Mouse (Mus musculus) left cerebral cortex, adult 11 months (tissue): ENCODE measurements around the gene Pax7.

Source experiments
- DNase-seq: peaks from one replicate; pipeline ENCODE4 v3.0.0; 2022; ENCODE audit warnings: low spot score

Pax7 gene

DNA sequence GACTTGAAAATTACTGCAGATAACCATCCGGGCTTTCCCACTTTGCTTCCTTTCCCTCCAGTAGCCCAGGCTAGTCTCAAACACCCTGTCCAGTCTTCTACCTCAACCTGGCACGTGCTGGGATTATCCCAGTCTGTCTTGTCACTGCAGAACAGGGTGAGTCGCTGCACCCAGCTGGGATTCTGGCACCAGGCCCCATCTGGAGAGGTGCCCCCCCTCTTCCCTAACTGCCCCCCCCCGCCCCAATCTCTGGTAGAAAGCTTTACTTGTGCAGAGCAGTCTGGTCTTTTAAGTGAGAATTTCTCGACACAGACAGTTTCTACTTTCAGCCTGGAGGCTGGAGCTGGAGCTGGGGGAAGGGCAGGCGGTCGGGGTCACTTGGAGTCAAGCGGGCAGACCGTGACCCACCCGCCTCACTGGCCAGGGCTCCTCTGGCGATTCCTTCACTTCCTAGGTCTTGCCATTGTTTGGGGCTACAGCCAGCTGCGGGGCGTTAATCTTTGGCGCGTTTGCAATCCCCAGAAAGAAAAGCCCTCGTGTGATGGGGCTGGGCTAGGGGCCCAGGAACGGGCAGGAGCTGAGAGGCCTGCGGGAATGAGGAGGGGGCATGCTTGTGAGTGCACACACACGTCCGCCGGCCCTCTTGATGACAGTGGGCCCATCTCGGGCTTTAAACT, 22.4 kb downstream of the Pax7 start:
- DNase-seq, result no peak

GRCm38 (mm10) chr4:139809381-139809820, 23.9 kb downstream of the Pax7 start:
- DNase-seq, result no peak

GRCm38 (mm10) chr4:139807820-139808219, 25.5 kb downstream of the Pax7 start:
- DNase-seq, result no peak

DNA sequence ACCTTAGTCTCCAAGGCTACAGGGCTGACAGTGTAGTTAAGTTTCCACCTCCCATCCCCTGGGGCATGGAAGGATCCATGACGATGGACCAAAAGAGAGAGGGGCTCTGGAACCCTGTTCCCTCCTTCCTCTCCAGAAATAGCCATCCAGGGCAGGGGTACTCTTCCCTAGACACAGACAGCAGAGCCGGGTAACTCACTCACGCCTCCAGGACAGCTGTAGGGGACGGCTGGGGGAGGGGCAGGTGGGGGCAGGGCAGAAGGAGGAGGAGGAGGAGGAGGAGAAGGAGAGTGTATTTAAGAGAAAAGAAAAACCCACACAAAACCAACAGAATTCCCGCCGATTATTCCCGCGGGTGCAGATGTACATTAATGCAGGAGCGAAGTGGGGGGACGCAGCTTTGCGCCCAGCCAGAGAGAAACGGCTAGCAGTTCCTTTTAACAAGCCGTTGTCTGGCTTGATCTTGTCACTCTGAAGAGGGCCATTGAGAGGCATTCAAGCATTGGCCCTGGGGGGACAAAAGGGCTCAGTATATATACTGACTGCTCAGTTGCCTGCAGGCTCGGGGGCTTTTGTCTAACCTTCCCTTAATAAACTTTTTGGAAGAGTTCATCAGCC, 26.0 kb downstream of the Pax7 start:
- DNase-seq, result no peak

- DNase-seq, result no peak
Measured at GRCm38 (mm10) chr4:139804896-139805295, 28.4 kb downstream of the Pax7 start.

GRCm38 (mm10) chr4:139803981-139804380, 29.3 kb downstream of the Pax7 start:
- no peak for DNase-seq

DNA sequence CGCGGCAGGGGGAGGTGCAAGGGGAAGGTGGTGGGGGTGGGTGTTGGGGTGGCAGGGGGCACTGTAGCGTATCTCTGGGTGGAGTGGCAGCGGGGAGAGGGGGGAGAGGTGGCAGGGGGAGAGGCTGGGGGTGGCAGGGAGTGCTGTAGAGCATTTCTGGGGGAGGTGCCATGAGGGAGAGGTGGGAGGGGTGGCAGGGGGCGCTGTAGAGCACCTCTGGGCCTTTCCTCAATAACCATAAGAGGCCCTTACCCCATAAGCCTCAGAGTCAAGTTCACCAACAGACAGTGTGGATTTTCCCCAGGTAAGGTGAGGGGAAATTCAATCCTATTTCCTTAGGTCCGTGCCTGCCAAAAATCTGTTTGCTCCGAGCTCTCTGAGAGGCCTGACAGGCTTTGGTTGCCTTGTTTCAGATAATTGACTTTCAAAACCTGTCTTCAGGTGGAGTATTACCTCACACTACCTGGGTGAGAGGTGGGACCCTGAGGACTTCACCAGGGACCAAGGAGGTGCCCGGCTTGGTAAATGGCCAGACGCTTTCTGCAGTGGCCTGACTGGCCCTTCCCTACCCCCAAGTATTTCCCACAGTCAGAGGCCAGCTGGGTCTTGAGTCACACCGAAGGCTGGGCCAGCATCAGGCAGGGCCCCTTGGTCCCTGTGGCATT, 33.8 kb downstream of the Pax7 start:
- DNase-seq, result no peak

DNA sequence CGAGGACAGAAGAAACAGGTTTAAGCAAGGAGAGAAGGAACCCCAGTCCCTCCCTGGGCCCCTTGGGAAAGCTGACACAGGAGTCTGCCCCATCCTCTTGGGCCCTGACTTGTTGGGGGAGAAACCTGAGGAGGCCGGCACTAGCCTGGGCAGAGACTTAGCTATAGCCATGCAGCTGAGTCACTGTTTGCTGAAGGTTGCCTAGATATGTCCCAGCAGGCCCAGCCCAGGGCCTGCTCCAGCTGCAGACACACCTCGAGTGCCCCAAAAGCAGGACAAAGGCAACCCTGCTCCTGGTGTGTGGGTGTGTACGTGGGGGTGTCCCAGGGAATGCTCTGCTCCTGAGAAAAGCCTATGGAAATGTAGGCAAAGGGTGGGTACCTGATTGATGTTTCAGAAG, 36.0 kb downstream of the Pax7 start:
- DNase-seq, result no peak

DNA sequence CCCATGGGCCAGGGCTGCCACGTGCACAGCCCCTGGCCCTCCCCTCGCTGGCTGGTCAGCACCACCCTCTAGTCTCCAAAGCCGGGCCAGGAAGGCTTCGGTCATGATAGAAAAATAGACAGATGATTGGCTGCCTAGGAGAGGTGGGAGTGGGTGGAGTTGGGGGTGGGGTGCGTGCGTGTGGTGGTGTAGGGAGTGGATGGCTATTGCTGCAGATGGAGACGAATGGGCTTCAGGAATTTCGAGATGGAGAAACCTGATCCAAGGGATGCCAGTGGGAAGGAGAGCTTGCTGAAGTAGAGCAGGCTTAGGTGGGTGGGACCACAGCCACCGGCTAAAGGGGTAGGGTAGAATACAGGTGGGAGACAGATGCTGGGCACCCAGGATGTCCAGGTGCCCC, 37.2 kb downstream of the Pax7 start:
- DNase-seq, result no peak

DNA sequence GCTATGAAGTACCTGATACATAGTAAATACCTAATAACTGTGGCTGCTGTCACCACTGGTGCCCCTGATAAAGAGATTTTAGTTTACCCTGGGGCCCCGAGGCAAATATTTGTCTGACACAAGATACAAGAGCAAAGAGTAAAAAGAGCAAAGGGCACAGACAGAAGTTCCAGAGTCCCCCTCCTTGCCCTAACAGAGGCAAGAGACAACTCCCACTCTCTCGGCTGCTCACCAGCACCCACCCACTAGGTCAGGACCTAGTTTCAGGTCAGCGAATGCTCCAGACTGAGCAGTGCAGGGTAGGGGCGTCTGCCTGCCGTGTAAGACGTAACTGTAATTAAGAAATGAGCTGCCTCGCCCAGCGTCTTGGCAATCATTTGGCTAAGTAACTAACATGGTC, 42.2 kb downstream of the Pax7 start:
- DNase-seq, result no peak

DNA sequence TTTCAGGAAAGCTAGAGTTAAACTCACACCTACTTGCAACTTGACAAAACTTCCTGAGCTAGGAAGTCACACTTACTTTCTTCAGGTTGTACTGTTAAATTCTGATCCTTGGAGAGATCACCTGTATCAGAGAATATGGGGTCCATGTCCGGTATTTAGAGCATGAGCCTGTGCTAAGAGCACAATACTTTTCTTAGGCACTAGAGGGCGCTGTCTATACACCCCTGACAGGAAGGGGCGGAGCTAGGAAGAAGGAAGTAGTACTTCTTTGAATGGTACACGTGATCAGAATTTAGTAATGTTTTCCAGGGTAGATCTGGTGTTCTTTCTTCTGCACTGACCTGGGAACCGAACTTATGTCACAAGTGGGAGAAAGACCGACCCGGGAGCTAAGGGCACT, 43.6 kb downstream of the Pax7 start:
- no peak for DNase-seq

GRCm38 (mm10) chr4:139782926-139783467, 50.3 kb downstream of the Pax7 start:
- no peak for DNase-seq

DNA sequence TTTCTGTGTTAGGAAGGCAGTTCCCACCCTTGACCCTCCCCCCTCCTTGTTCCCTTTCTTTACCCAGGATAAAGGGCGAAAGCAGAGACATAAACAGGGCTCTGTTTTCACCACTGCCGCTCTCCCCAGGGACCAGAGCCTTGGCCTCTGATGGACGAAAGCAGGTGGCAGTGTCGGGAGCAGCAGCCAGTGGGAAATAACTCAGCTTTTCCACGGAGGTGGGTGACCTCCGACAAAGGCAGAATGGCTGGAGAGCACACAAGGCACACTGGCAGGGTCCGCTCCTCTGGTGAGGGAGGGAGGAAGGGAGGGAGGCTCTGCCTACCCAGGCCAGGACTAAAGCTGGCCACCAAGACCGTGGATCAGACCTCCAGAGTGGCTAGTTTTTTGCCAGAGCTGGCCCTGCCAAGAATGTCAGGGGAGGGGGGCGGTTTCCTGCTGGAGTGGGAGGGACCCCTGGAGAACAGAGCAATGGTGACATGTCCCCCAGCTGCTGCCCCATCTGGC, 62.1 kb downstream of the Pax7 start:
- DNase-seq, result no peak

- DNase-seq, result no peak
Measured at GRCm38 (mm10) chr4:139767823-139768222, 65.5 kb downstream of the Pax7 start.

- DNase-seq, result no peak
Measured at GRCm38 (mm10) chr4:139767115-139767718, 66.1 kb downstream of the Pax7 start.

DNA sequence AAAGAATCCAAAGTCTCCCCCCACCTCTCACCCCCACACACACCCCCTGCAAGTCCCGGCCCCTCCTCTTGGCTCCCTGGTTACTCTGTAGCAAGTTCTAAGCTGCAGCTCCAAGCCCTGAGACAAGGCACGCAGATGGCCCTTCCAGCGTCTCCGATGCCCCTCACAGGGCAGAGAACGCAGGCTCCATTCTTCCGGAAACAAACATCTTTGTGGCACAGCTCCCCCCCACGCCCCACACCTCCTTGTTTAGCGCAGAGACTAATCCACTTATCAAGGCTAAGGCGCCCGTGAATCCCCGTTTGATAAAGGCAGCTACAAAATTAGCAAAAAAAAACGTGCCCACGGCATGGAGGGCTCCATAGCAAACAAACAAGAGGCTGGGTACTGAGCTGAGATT, 71.4 kb downstream of the Pax7 start:
- DNase-seq, result no peak

DNA sequence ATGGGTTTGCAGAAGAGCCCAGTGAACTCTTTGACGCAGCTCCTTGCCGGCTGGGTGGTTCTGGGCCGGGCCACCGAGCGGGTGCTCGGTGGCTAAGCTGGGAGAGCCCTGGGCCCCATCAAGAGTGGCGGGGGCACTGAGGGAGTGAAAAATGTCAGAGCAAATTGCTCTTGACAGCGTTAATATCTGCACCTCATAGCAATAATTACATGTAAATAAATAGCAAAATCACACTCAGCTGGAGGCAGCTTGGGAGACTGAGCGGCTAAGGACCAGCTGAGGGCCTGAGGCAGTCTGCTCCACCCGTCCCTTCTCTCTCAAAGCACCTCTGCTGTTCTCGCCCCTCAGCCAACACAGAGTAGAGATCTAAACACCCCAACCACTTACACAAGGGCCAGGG, 72.6 kb downstream of the Pax7 start:
- no peak for DNase-seq

GRCm38 (mm10) chr4:139758512-139759340, 74.6 kb downstream of the Pax7 start:
- DNase-seq, result no peak

DNA sequence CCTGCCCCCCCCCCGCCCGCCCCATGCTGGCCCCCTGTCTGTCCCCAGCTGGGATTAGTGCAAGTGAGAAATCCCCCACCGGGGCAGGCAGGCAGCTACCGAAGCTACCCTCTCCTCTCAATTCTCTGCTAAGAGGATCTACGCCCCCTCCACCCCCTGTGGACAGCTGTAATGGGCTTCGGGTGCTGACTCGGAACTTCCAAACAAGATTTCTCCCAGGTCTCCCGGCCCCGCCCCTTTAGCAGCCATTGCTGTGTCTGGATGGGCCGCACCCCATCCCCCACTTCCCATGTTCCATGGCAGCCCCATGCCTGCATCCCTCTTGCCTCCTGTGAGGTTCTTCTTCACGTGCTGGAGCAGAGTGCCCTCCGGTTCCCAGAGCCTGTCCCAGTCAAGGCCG, 76.4 kb downstream of the Pax7 start:
- DNase-seq, result no peak

DNA sequence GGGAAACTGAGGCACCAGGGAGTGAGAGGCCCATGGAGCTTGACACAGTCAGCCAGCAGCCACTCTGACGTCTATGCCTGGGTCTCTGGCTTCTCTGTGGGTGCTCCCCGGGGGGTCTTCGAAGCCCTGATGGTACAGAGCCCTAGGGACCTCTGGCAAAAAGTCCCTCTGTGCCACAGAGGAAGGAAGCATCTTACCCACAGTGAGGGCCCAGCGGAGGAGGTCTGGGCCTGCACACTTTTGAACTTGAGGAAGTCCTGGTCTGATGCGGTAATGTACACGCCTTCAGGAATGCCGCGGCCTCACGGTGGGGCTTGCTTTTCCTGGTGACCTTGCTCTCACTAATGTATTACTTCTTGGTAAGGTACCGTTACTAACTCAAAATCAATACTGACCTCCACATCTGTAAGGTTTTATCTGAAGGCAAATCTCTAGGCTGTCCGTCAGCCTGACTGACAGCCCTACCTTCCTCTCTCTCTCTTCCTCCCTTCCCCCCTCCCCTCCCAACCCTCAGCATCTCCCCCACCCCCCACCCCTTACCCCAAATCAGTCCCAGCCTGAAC, 79.1 kb downstream of the Pax7 start:
- DNase-seq, result no peak

GRCm38 (mm10) chr4:139750926-139751325, 82.4 kb downstream of the Pax7 start:
- no peak for DNase-seq
